Mouse (Mus musculus) left cerebral cortex, adult 2 months (tissue): ENCODE results near the gene Cd79b. TPM values are rescaled to one million over a fixed set of nuclear protein-coding genes. Genes with fewer than 3 reads are reported as not detected.
"Not testable (repeated sequence)": the region's sequence is repeated elsewhere in the genome, so short reads cannot be mapped to it uniquely, and the experiment has no call there.

Experiments used
- DNase-seq, 2 experiments: peaks; one replicate each; pipeline ENCODE4 v3.0.0; 2021 to 2022; ENCODE audit warnings: low spot score in 2 of 2, mixed read lengths in 1 of 2; ENCODE audit errors: extremely low spot score in 1 of 2
- H3K27ac ChIP-seq: fragments of 200-600 bp; 2 replicates; pipeline ENCODE4 v1.8.1; 2022
- H3K4me3 ChIP-seq: fragments of 200-600 bp; 2 replicates; pipeline ENCODE4 v1.8.1; 2022
- CTCF ChIP-seq: fragments of 200-600 bp; IDR thresholded peaks from 2 replicates; pipeline ENCODE4 v1.8.1; 2022; ENCODE audit warnings: antibody characterized with exemption, mild to moderate bottlenecking, moderate library complexity
- intact Hi-C: fragments of 180-260 bp; cut with DNase I; formaldehyde crosslinking; loops from one replicate; pipeline ENCODE4 v1.15.1; 2025
- long read RNA-seq, 2 experiments: library from polyadenylated mRNA; stranded (forward); transcript quantifications; one replicate each; pipeline ENCODE4 v2.0.0; 2021; ENCODE audit warnings: borderline mapping rate in 2 of 2
- total RNA-seq, 2 experiments: library from RNA; stranded (reverse); gene quantifications; 2 replicates each; pipeline ENCODE4 v1.2.3; 2021

Gene Cd79b
- not detected for total RNA-seq
- long read RNA-seq, experiment 1: 0 reads
- long read RNA-seq, experiment 2: 0 reads

- no peak for DNase-seq
- Histone ChIP-seq H3K27ac (no peak within 1 kb of the TSS), H3K4me3 (no peak within 1 kb of the TSS)
- TF ChIP-seq CTCF: no peak
- intact Hi-C loops: no loop called here
Observed at GRCm38 (mm10) chr11:106314333-106314812, at the start of gene Cd79b. Cd79b (minus strand) TSS chr11:106314762.

- intact Hi-C loops: no loop called here
- TF ChIP-seq CTCF: peak; percentile 6; the same call in 1 of the 2 replicates
Observed at GRCm38 (mm10) chr11:106359350-106359749, 44.8 kb upstream of the Cd79b start.

GRCm38 (mm10) chr11:106355382-106356128 is 41.0 kb upstream of the Cd79b start:
- TF ChIP-seq CTCF: no peak
- H3K4me3 ChIP-seq: no peak overlapping the region
- intact Hi-C loops: no loop called here
- H3K27ac ChIP-seq: no peak overlapping the region
- no peak for DNase-seq

More at GRCm38 (mm10) chr11:106359350-106359749, 44.8 kb upstream of the Cd79b start:
- Histone ChIP-seq H3K27ac (no peak overlapping the region), H3K4me3 (no peak overlapping the region)
- DNase-seq: no peak

GRCm38 (mm10) chr11:106354181-106354580 is 39.6 kb upstream of the Cd79b start:
- intact Hi-C loops: no loop called here
- DNase-seq: no peak
- Histone ChIP-seq H3K27ac (no peak overlapping the region), H3K4me3 (no peak overlapping the region)
- TF ChIP-seq CTCF: no peak

GRCm38 (mm10) chr11:106353188-106353587 is 38.6 kb upstream of the Cd79b start, which contains the start of gene Scn4a:
Scn4a (minus strand) TSS chr11:106353288.
- Histone ChIP-seq H3K4me3 (no peak within 1 kb of the TSS), H3K27ac (no peak within 1 kb of the TSS)
- no peak for TF ChIP-seq CTCF
- intact Hi-C loops: no loop called here
- DNase-seq: no peak

GRCm38 (mm10) chr11:106351941-106352340 is 37.4 kb upstream of the Cd79b start:
- Histone ChIP-seq H3K4me3 (no peak overlapping the region), H3K27ac (no peak overlapping the region)
- DNase-seq: no peak
- intact Hi-C loops: no loop called here
- TF ChIP-seq CTCF: no peak

- no peak for DNase-seq
- Histone ChIP-seq H3K27ac (no peak overlapping the region), H3K4me3 (no peak overlapping the region)
- TF ChIP-seq CTCF: no peak
- intact Hi-C loops: no loop called here
Observed at GRCm38 (mm10) chr11:106351253-106351652, 36.7 kb upstream of the Cd79b start.

GRCm38 (mm10) chr11:106350853-106351252 is 36.3 kb upstream of the Cd79b start:
- H3K27ac ChIP-seq: no peak overlapping the region
- intact Hi-C loops: no loop called here
- DNase-seq: no peak
- no peak overlapping the region for H3K4me3 ChIP-seq
- TF ChIP-seq CTCF: no peak

- DNase-seq: no peak
- Histone ChIP-seq H3K4me3 (no peak overlapping the region), H3K27ac (no peak overlapping the region)
- TF ChIP-seq CTCF: no peak
- intact Hi-C loops: no loop called here
Observed at GRCm38 (mm10) chr11:106349772-106350171, 35.2 kb upstream of the Cd79b start.

GRCm38 (mm10) chr11:106344910-106345309 is 30.3 kb upstream of the Cd79b start:
- no peak for TF ChIP-seq CTCF
- Histone ChIP-seq H3K27ac (no peak overlapping the region), H3K4me3 (no peak overlapping the region)
- intact Hi-C loops: no loop called here
- no peak for DNase-seq

- no peak overlapping the region for H3K27ac ChIP-seq
- no peak overlapping the region for H3K4me3 ChIP-seq
- intact Hi-C loops: no loop called here
- DNase-seq: no peak
- no peak for TF ChIP-seq CTCF
Observed at GRCm38 (mm10) chr11:106340990-106341520, 26.5 kb upstream of the Cd79b start.

GRCm38 (mm10) chr11:106339323-106339722 is 24.8 kb upstream of the Cd79b start:
- DNase-seq, H3K4me3 ChIP-seq, intact Hi-C loops, H3K27ac ChIP-seq: not testable (repeated sequence)
